ENCODE assay signal across 13 mouse cellular contexts in genomic region chr19:57487051-57487658, GRCm38 (mm10). TPM values are rescaled to one million over a fixed set of nuclear protein-coding genes. Genes with fewer than 3 reads are reported as not detected.
A peak's percentile ranks its signal among the peaks of the same experiment; 100 is the strongest.
DNase-seq lines count a peak whose midpoint lies in the region; ATAC-seq lines count a peak whose summit lies in the region.
"Had no signal": no experiment of that assay in that cellular context is flagged by ENCODE, and none has a peak within 500 bp of the region (broad histone marks: within the 10 kb centered on the region; RNA-seq: fewer than 3 reads in every experiment).

No protein-coding gene starts in this region.

- ATAC-seq in intestine, embryonic 14.5 days (replicated peaks; ENCODE audit: low FRiP score, low TSS enrichment, low read depth), result no peak
- no peak for ATAC-seq in intestine, embryonic 16.5 days
- ATAC-seq in embryonic facial prominence, embryonic 12.5 days (ENCODE audit: insufficient number of reproducible peaks, insufficient read depth, low FRiP score, low TSS enrichment), result no peak
- ATAC-seq in neural tube, embryonic 11.5 days (ENCODE audit: insufficient read depth, low FRiP score, low TSS enrichment), result no peak
- ATAC-seq: intestine, embryonic 15.5 days had no signal

- no peaks in the 10 kb centered on the region; the same call in 1 of the 2 replicates for H3K9me3 ChIP-seq in intestine, embryonic 14.5 days (ENCODE audit: control insufficient read depth, low read length)
- H3K9me3 ChIP-seq in intestine, embryonic 16.5 days (ENCODE audit: control insufficient read depth, low read length), result no peaks in the 10 kb centered on the region
- no peaks in the 10 kb centered on the region for H3K9me3 ChIP-seq in embryonic facial prominence, embryonic 12.5 days
- H3K9me3 ChIP-seq in neural tube, embryonic 11.5 days (ENCODE audit: control insufficient read depth, low read length), result no peaks in the 10 kb centered on the region
- H3K9me3 ChIP-seq: intestine, embryonic 15.5 days; liver, embryonic 13.5 days had no signal

- H3K9ac ChIP-seq in intestine, embryonic 14.5 days (ENCODE audit: low read length), result no peak overlapping the region
- no peak overlapping the region; the same call in 1 of the 2 replicates for H3K9ac ChIP-seq in intestine, embryonic 16.5 days (ENCODE audit: low read depth, low read length)
- H3K9ac ChIP-seq in embryonic facial prominence, embryonic 12.5 days, result no peak overlapping the region
- no peak overlapping the region for H3K9ac ChIP-seq in neural tube, embryonic 11.5 days (ENCODE audit: low read length)
- H3K9ac ChIP-seq: heart, embryonic 12.5 days; intestine, embryonic 15.5 days; liver, embryonic 13.5 days had no signal

- H3K4me3 ChIP-seq in intestine, embryonic 14.5 days (ENCODE audit: low read depth, low read length), result no peak overlapping the region
- H3K4me3 ChIP-seq in intestine, embryonic 16.5 days (ENCODE audit: low read length), result no peak overlapping the region
- H3K4me3 ChIP-seq in embryonic facial prominence, embryonic 12.5 days, result no peak overlapping the region
- H3K4me3 ChIP-seq in neural tube, embryonic 11.5 days (ENCODE audit: low read depth, low read length), result no peak overlapping the region
- H3K4me3 ChIP-seq: heart, embryonic 12.5 days; intestine, embryonic 15.5 days; liver, embryonic 13.5 days had no signal

- H3K36me3 ChIP-seq in intestine, embryonic 14.5 days (ENCODE audit: control insufficient read depth, insufficient read depth, low read length), result 0 out of 2 replicates have a peak, but pooled peaks cover 8% of the 10 kb centered on the region
- H3K36me3 ChIP-seq in intestine, embryonic 16.5 days (ENCODE audit: control insufficient read depth, insufficient read depth, low read length), result 0 out of 2 replicates have a peak, but pooled peaks cover 2% of the 10 kb centered on the region
- peaks cover 13% of the 10 kb centered on the region for H3K36me3 ChIP-seq in embryonic facial prominence, embryonic 12.5 days
- no peaks in the 10 kb centered on the region for H3K36me3 ChIP-seq in neural tube, embryonic 11.5 days (ENCODE audit: control insufficient read depth, insufficient read depth, low read length)
- H3K36me3 ChIP-seq: intestine, embryonic 15.5 days had no signal

- DNase-seq in intestine, embryonic 14.5 days (ENCODE audit: low spot score), result no peak
- peak; percentile 57 for DNase-seq in forelimb bud, embryonic 11.5 days (ENCODE audit: low read depth, low spot score)
- no peak for DNase-seq in neural tube, embryonic 11.5 days (ENCODE audit: low spot score)
- no peak for DNase-seq in layer of hippocampus, adult 11-12 months (ENCODE audit: low spot score)
- no peak for DNase-seq in gastrocnemius, postnatal 14 days
- DNase-seq: cerebellum, postnatal 10 days; layer of hippocampus, postnatal 36 days; liver, embryonic 13.5 days had no signal

- 35% methylated on average over 13 of the region's 13 CpGs for WGBS in intestine, embryonic 14.5 days
- 50% methylated on average over 13 of the region's 13 CpGs for WGBS in intestine, embryonic 16.5 days
- WGBS in embryonic facial prominence, embryonic 12.5 days, result 48% methylated on average over 13 of the region's 13 CpGs
- WGBS in neural tube, embryonic 11.5 days, result 54% methylated on average over 13 of the region's 13 CpGs

- intact Hi-C loops in gastrocnemius, postnatal 14 days (cut with DNase I; ENCODE audit: low total_unique reads), result loop anchor here (10.0 kb wide), 1 partner anchor 158 kb away; no protein-coding TSS in a partner anchor

- H3K4me1 ChIP-seq in intestine, embryonic 14.5 days (replicated peaks; ENCODE audit: control insufficient read depth, insufficient read depth, low read length), result peaks cover 18% of the 10 kb centered on the region; the same call in 1 of the 2 replicates
- no peaks in the 10 kb centered on the region for H3K4me1 ChIP-seq in intestine, embryonic 16.5 days (ENCODE audit: control insufficient read depth, insufficient read depth, low read length)
- H3K4me1 ChIP-seq in embryonic facial prominence, embryonic 12.5 days, result peaks cover 23% of the 10 kb centered on the region
- H3K4me1 ChIP-seq in neural tube, embryonic 11.5 days (ENCODE audit: control insufficient read depth, insufficient read depth, low read length), result peaks cover 3% of the 10 kb centered on the region; the same call in 1 of the 2 replicates
- H3K4me1 ChIP-seq: heart, embryonic 12.5 days; liver, embryonic 13.5 days had no signal

- peak overlapping the region; percentile 17; the same call in 1 of the 2 replicates for H3K4me2 ChIP-seq in intestine, embryonic 14.5 days (ENCODE audit: low read length)
- H3K4me2 ChIP-seq in intestine, embryonic 16.5 days (ENCODE audit: low read depth, low read length), result no peak overlapping the region
- H3K4me2 ChIP-seq in embryonic facial prominence, embryonic 12.5 days (replicated peaks), result no peak overlapping the region
- no peak overlapping the region for H3K4me2 ChIP-seq in neural tube, embryonic 11.5 days (ENCODE audit: low read depth)
- H3K4me2 ChIP-seq: heart, embryonic 12.5 days; intestine, embryonic 15.5 days; liver, embryonic 13.5 days had no signal

- H3K27ac ChIP-seq in intestine, embryonic 14.5 days (ENCODE audit: low read depth), result no peak overlapping the region
- H3K27ac ChIP-seq in intestine, embryonic 16.5 days (ENCODE audit: low read length), result no peak overlapping the region
- peak overlapping the region; percentile 61 for H3K27ac ChIP-seq in embryonic facial prominence, embryonic 12.5 days
- peak overlapping the region; percentile 36; the same call in 1 of the 2 replicates for H3K27ac ChIP-seq in neural tube, embryonic 11.5 days (ENCODE audit: low read depth, low read length)
- H3K27ac ChIP-seq: intestine, embryonic 15.5 days; liver, embryonic 13.5 days; macrophage had no signal

- no peaks in the 10 kb centered on the region for H3K27me3 ChIP-seq in intestine, embryonic 14.5 days (replicated peaks; ENCODE audit: control insufficient read depth, insufficient read depth, low read length)
- H3K27me3 ChIP-seq in intestine, embryonic 16.5 days (replicated peaks; ENCODE audit: control insufficient read depth, insufficient read depth, low read length), result no peaks in the 10 kb centered on the region
- no peaks in the 10 kb centered on the region for H3K27me3 ChIP-seq in embryonic facial prominence, embryonic 12.5 days
- H3K27me3 ChIP-seq in neural tube, embryonic 11.5 days (ENCODE audit: control insufficient read depth, insufficient read depth, low read length), result no peaks in the 10 kb centered on the region
- H3K27me3 ChIP-seq: heart, embryonic 12.5 days; intestine, embryonic 15.5 days; liver, embryonic 13.5 days had no signal

RNA-seq across cellular contexts. Expression of gene Trub1, which starts 34.4 kb away (rescaled TPM):
- polyA plus RNA-seq in intestine, embryonic 14.5 days (2014; fragmentation: Nextera tagmentation; extraction: Ambion mirVana), result 27.6 and 28.7 TPM in 2 replicates
- polyA plus RNA-seq in intestine, embryonic 16.5 days (2015; fragmentation: Nextera tagmentation; extraction: Ambion mirVana), result 16.4 and 19.8 TPM in 2 replicates
- polyA plus RNA-seq in embryonic facial prominence, embryonic 12.5 days (2016; fragmentation: Nextera tagmentation; extraction: Ambion mirVana), result 26.3 and 27.2 TPM in 2 replicates
- polyA plus RNA-seq in neural tube, embryonic 11.5 days (2014; fragmentation: Nextera tagmentation; extraction: Ambion mirVana), result 15.1 and 19.0 TPM in 2 replicates
- total RNA-seq in gastrocnemius, postnatal 14 days (2021), result 10 to 100 TPM in 1 of 2 experiments, 1 to 10 TPM in 1; 9.3 to 11.0 TPM

Comparison
In these comparisons a context has a peak if more than half of its experiments do, and no peak if none do; other contexts are left out.
1. H3K27ac ChIP-seq: peak in embryonic facial prominence, embryonic 12.5 days (single experiment) and neural tube, embryonic 11.5 days (single experiment); none in intestine, embryonic 14.5 days (single experiment) and intestine, embryonic 16.5 days (single experiment).